Mouse (Mus musculus): ENCODE data around the gene Igflr1.

The Igflr1 gene

GRCm38 (mm10) chr7:30553810-30554584 is 11.2 kb upstream of the Igflr1 start:
- no peak for DNase-seq (ENCODE audit: low spot score in 2 of 2)

GRCm38 (mm10) chr7:30556894-30557536 is 8.2 kb upstream of the Igflr1 start:
- peak in 1 of 2 experiments; percentile 47 for DNase-seq (ENCODE audit: low spot score in 2 of 2)

DNA sequence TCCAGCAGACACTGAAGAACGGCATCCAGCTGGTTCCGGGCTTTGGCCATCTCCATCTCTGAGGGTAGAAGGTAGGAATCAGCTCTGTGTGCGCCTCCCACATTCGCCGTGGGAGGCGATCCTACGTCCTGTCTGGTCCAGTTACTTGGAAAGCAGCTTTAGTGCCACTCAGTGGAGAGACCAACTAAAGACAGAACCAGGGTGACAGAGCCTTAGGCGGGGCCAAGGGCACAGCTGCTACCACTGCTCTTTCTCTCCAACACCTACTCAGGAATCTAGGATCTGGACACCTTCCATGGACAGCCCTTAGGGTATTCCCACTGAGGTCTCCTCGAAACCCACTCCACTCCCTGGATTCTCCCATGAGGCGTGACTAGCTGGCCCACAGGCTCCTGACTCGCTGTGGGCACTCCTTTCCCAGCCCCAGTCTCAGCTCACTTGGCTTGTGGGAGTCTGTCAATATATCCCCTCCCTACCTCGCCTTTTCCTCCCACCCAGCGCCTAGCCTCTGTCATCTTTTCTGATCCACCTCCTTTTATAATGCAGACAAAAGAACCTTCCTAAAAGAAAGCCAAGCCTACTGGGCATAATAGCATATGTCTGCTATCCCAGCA is 7.2 kb upstream of the Igflr1 start:
- no peak for DNase-seq (ENCODE audit: low spot score in 2 of 2)

- DNase-seq (ENCODE audit: low spot score in 2 of 2) = no peak
These were observed 6.4 kb upstream of the Igflr1 start for GRCm38 (mm10) chr7:30558656-30559442.

DNA sequence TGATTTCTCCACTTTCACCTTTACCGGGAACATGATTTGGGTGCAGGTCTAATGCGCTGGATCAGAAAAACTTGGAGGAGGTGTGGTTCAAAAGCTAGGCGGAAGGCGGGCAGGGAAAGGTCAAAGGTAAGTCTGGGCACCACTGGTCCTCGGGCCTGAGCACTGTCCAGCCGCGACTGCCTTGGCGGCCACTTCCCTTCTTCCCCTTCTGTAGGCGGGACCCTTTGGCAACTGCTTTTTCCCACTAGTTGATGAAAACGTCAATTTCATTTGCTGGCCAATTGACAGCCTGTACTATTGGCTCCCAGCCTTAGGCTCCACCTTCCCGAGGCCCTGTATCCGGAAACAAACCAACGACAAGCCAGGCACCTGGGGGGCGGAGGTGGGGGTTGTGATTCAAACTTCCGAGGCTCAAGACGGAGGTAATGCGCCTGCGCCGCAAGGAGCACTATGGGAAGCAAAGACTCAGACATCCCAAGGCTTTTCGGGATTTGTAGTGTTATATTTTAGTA is 5.7 kb upstream of the Igflr1 start, which contains the start of gene Lin37:
TSS of gene Lin37 (minus strand) at position 396 of the 512 bp plus-strand sequence.
- DNase-seq (ENCODE audit: low spot score in 2 of 2) = peak; percentile 91 to 93

GRCm38 (mm10) chr7:30560296-30560695 is 4.9 kb upstream of the Igflr1 start:
- no peak for DNase-seq (ENCODE audit: low spot score in 2 of 2)

GRCm38 (mm10) chr7:30562526-30563116 is 2.6 kb upstream of the Igflr1 start:
- DNase-seq (ENCODE audit: low spot score in 2 of 2) = peak in 1 of 2 experiments; percentile 28

DNA sequence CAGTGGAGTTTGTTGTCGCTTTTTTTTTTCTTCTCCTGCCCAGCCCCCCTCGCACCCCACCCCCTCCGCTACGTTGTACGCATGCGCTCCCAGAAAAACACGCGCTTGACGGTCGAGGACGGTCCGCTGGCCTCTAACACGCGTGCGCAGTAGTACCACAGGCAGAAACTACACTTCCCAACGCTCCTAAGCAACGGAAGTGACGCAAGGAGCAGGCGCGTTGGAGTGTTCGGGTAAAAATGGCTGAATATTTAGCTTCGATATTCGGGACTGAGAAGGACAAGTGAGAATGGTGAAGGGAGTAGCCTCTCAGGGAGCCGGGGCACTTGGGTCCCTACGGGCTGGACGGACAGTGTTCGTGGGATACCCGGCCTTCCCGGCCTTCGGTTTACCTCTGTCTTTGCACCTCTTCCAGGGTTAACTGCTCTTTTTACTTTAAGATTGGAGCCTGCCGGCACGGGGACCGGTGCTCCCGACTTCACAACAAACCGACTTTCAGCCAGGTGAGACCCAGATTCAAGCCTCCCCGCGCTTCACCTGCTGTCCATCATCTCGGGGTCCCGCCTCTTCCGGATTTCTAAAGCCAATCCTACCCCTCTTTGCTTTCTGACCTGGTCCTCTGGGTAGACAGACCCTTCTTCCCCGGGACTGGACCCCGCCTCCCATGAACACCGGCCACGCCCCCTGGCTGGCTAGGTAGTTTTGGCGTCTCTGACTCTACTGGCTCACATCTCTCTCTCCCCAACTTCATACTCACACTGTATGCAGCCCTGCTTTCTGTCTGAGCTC is 1.9 kb upstream of the Igflr1 start, which contains the start of the genes U2af1l4, Gm49396 and Psenen:
TSS of gene U2af1l4 (plus strand) at position 185 of the 789 bp plus-strand sequence.
TSS of gene Gm49396 (plus strand) at position 228 of the 789 bp plus-strand sequence.
TSS of gene Psenen (minus strand) at position 511 of the 789 bp plus-strand sequence.
- DNase-seq (ENCODE audit: low spot score in 2 of 2) = peak; percentile 93 to 96

DNA sequence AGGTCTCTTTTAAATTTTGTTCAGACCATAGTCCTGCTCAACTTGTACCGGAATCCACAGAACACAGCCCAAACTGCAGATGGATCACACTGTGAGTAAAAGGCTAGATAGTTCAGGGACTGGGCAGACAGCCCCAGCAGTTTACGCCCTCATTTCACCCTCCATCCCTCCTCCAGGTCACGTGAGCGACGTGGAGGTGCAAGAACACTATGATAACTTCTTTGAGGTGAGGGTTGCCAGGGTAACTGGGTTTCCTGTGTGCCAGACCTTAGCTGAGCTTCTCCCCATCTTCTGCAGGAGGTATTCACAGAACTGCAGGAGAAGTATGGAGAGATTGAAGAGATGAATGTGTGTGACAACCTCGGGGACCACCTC is 1.3 kb upstream of the Igflr1 start:
- peak; percentile 37 to 51 for DNase-seq (ENCODE audit: low spot score in 2 of 2)

GRCm38 (mm10) chr7:30566033-30566432 is 806 bp downstream of the Igflr1 start:
- no peak for DNase-seq (ENCODE audit: low spot score in 2 of 2)

- DNase-seq (ENCODE audit: low spot score in 2 of 2) = no peak
These were observed 2.3 kb downstream of the Igflr1 start for GRCm38 (mm10) chr7:30567555-30567954.

DNA sequence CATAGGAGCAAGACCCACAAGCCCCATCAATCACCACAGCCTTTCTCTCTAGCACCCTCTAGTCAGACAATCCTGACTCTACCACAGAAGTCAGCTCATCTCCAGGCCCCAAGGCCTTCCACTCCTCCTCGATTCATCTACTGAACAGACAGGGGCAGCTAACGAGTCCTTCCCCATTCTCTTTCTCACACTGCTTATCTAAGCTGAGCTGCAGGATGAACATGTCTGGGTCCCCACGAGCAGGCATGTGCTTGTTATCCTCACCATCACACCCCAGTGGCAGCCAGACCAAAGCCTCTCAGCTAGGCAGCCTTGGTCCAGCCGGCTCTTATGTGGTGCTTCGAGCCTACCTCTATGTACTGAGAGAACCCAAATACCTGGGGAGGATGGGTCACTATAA is 7.2 kb downstream of the Igflr1 start:
- no peak for DNase-seq (ENCODE audit: low spot score in 2 of 2)

DNA sequence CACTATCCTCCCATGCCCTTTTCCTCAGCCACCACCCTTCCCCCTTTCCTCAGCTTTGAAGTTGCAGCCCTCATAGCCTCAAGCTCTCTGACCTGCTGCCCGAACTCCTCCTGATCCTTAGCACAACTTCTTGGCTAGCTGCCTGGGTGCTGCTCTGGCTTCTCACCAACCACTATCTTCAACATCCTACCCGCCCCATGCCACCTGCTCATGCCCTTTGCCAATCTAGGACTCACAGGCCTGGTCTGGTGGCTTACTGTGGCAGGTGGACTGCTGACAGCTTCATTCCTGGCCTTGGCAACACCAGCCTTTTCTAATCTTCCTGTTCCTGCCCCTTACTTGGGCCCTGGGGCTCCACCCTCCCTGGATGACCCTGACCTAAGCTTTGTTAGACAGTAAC is 7.7 kb downstream of the Igflr1 start:
- DNase-seq (ENCODE audit: low spot score in 2 of 2) = no peak

DNA sequence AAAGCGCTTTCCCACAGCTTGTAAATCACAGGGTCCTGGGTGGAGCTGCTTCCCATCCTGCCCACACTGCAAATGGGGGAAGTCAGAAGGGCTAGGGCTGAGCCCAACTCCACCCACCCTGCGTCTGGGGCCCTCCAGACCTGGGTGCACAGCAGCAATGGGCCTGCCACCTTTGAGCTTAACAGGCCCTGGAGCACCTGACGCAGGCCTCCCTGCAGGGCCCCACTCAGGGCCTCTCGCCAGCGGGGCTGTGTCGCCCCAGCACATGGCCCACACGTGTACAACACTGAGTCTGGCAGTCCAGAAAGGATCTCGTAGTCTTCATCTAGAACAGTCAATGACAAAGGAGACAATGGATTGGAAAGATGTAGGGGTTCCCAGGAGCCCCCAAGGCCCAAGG is 14.7 kb downstream of the Igflr1 start:
- no peak for DNase-seq (ENCODE audit: low spot score in 2 of 2)

DNA sequence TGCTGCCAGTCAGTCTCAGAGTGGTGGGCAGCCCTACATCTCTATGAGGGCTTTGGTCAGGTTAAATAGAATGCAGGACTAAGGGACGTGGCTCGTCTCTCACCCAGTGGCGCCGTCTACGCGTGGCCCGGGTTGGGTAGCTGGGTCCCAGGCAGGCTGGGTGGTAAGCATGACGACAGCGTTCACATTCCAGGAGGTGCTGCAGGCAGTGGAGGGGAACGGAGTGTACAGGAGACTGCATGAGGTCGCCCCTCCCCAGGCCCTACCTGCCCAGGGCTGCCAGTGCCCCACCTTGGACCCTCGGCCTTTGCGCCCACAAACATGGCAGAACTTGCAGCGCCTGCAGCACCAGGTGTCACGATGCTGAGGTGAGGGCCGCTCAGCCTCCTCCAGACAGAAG is 16.3 kb downstream of the Igflr1 start:
- DNase-seq (ENCODE audit: low spot score in 2 of 2) = no peak

- no peak for DNase-seq (ENCODE audit: low spot score in 2 of 2)
These were observed 19.1 kb downstream of the Igflr1 start for GRCm38 (mm10) chr7:30584339-30584738.

- DNase-seq (ENCODE audit: low spot score in 2 of 2) = no peak
These were observed 19.9 kb downstream of the Igflr1 start for GRCm38 (mm10) chr7:30585170-30585569.

- no peak for DNase-seq (ENCODE audit: low spot score in 2 of 2)
These were observed 21.3 kb downstream of the Igflr1 start for GRCm38 (mm10) chr7:30586455-30587020.

DNA sequence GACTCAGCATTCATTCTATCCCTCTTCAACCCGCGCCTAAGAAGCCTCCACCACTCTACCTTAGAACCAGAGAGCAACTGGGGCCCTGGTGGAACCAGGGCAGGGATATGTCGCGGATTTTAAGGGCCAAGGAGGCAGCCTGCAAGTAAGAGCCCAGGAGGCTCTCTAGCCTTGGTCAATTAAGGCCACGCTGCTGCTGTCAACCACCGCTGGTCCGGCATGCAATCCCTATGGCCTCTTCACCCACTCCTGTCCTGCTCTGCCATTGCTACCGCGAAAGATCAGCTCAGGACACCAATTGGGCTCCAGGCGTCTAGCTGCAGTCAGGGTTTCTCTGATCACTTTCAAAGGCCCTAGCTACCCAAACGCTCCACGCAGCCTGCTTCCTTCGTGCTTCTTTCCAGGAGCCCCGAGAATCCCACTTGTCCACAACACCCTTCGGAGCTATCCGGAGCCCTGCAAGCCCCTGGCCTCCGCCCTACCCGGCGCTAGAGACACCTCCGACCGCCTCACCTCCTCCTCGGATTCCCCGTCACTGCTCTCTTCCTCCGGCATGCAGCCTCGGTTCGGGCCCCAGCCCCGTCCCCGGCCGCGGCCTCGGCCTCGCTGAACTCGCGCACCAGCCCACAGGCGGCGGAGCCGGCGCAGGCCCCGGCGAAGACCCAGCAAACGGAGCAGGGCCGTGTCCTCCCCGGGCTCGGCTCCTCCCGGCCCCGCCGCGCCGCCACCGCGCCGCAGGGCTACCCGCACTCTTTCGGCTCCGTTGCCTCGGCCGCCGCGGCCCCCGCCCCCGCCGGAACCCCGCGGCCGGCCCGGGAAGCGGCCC is 22.8 kb downstream of the Igflr1 start:
- peak; percentile 51 to 56 for DNase-seq (ENCODE audit: low spot score in 2 of 2)
